Mouse (Mus musculus) megakaryocyte, embryonic 14.5 days (primary cell): ENCODE data around the gene Il27.

Experiments used
- FLI1 ChIP-seq: IDR thresholded peaks from 2 replicates; pipeline ENCODE4 v1.6.1; 2012; ENCODE audit warnings: low read length, inconsistent platforms, mixed read lengths
- GATA1 ChIP-seq: IDR thresholded peaks from 3 replicates; pipeline ENCODE4 v1.6.1; 2012; ENCODE audit warnings: mixed read lengths, low read length, inconsistent platforms, borderline replicate concordance

- TF ChIP-seq GATA1 (no peak), FLI1 (no peak)
These were observed 49.6 kb upstream of the Il27 start for GRCm38 (mm10) chr7:126644345-126644744.
